Mouse (Mus musculus): ENCODE data around the gene Cog3.
"Not testable (repeated sequence)": the region's sequence is repeated elsewhere in the genome, so short reads cannot be mapped to it uniquely, and the experiment has no call there.

The Cog3 gene

GRCm38 (mm10) chr14:75753991-75754817 lies at the start of gene Cog3:
TSS of gene Cog3 (minus strand) at chr14:75754517.
- peak; percentile 95 to 96 for DNase-seq (ENCODE audit: low spot score in 2 of 2)

- no peak for DNase-seq (ENCODE audit: low spot score in 2 of 2)
These were observed 43.6 kb upstream of the Cog3 start for GRCm38 (mm10) chr14:75797769-75798386.

DNA sequence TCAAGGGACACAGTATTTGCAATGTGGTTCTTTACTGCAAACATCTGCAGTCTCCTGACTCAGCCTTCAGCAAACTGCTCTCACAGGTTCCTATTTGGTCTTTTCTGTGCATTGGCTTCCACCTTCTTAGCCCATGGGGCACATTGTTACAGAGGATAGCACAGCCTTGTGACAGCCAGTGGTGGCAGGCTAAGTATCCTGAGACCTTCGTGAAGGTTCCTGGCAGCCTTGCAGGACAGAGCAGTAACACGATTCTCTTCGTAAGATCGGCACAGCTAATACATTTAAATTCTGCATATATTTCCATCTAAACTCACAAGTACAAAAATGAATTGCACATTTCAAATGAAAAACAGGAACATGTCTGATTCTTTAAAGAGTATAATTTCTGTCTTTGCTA lies 41.6 kb upstream of the Cog3 start:
- no peak for DNase-seq (ENCODE audit: low spot score in 2 of 2)

- DNase-seq (ENCODE audit: low spot score in 2 of 2): no peak
These were observed 40.4 kb upstream of the Cog3 start for GRCm38 (mm10) chr14:75794726-75795125.

DNA sequence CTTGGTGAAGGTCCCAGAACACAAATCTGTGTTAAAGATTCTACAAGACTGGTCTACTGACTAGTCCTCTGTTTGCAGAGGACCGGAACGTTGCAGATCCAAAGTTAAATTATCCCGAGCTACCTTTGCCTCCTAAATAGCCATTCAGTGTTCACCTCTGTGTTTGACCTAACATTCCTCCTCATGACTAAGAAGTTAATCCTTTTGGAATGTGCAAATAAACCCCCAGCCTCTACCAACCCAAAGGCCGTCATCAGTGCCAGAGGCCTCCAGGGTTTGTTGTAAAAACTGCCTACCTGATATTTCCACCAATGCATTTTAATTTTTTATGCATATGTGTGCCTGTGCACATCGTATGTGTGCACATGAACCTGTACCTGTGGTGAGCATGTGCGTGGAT lies 40.0 kb upstream of the Cog3 start:
- no peak for DNase-seq (ENCODE audit: low spot score in 2 of 2)

DNA sequence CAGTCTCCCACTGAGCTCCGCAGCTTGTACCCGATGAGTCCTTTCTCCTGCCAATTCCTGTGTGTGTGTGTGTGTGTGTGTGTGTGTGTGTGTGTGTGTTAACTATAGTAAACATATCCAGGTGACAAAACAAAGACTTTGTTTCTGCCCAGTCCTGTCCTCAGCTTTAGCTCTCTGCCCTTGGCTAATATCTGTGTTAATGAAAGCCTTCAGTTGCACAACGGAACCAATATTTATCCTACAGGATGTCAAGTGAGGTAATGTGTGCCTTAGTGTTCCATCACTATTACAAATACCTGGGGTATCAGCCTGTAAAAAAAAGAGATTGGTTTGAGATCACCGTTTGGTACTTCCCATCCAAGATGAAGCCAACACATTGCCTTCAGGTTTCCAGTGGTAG lies 38.8 kb upstream of the Cog3 start:
- no peak for DNase-seq (ENCODE audit: low spot score in 2 of 2)

GRCm38 (mm10) chr14:75791372-75791771 lies 37.1 kb upstream of the Cog3 start:
- DNase-seq (ENCODE audit: low spot score in 2 of 2): no peak

DNA sequence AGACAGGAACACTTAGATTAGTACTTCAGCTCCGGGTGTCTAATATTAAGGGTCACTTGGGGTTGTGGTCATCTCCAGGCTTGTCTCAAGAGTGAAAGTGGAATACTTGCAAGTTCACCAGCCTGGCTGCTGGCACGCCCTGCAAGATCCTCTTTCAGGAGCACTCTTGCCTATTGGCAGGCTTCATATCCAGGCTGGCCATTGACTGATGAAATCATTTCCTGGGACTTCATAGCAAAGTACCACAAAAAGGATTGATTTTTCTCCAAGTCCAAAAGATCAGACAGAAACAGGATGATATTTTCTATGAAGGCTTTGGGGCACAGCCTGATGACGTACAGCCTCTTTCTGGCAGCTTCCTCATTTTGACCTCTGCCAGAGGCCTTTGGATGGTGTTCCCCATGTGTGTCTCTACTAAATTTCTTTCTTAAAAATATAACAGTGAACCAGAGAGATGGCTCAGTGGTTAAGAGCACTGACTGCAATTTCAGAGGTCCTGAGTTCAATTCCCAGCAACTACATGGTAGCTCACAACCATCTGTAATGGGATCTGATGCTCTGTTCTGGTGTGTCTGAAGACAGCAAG lies 36.2 kb upstream of the Cog3 start:
- no peak for DNase-seq (ENCODE audit: low spot score in 2 of 2)

DNA sequence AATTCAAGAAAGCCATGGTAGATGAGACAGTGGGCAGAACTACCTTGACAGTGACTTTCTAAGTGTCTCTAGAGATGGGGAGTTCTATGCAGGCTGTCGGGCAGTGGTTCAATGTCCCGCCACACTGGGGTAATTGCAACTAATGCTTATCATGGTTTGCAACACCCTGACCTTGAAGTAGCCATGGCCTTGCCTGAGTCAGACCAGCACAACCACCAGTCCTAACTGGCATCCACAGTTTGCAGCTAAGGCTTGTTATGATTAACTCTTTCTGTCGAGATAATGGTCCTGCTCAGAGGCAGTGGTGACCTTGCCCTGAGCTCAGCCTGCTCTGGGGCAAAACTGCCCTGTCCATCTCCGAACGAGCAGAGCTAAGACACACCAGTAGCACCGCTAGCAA lies 35.0 kb upstream of the Cog3 start:
- DNase-seq (ENCODE audit: low spot score in 2 of 2): no peak

- no peak for DNase-seq (ENCODE audit: low spot score in 2 of 2)
These were observed 33.5 kb upstream of the Cog3 start for GRCm38 (mm10) chr14:75787794-75788175.

GRCm38 (mm10) chr14:75786868-75787793 lies 32.8 kb upstream of the Cog3 start, which contains the start of gene Slc25a30:
TSS of gene Slc25a30 (minus strand) at chr14:75787037.
- DNase-seq (ENCODE audit: low spot score in 2 of 2): peak; percentile 95 to 97

- DNase-seq (ENCODE audit: low spot score in 2 of 2): peak; percentile 62 to 68
These were observed 32.1 kb upstream of the Cog3 start for GRCm38 (mm10) chr14:75786424-75786867.

GRCm38 (mm10) chr14:75779913-75780312 lies 25.6 kb upstream of the Cog3 start:
- DNase-seq (ENCODE audit: low spot score in 2 of 2): no peak

DNA sequence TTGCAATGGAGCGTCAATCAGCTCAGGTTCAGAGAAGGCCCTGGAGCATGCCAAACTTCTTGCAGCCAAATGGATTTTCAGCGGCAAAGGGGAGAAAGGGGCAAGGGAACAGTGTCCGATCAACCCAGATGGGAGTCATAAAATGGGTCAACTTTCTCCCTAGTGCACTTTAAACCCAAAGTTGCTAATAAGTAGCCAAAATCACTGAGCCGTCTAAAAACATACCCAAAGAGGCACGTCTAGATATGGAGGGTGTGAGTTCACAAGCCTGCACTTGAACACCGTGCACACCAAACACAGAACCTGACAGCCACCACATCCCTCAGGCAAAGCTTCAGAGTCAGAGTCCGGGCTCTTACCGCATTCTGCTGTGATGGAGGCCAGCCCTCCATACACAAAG lies 22.3 kb upstream of the Cog3 start:
- no peak for DNase-seq (ENCODE audit: low spot score in 2 of 2)

- DNase-seq (ENCODE audit: low spot score in 2 of 2): no peak
These were observed 19.1 kb upstream of the Cog3 start for GRCm38 (mm10) chr14:75773431-75773830.

- not testable (repeated sequence) for DNase-seq (ENCODE audit: low spot score in 2 of 2)
These were observed 18.1 kb upstream of the Cog3 start for GRCm38 (mm10) chr14:75772407-75772806.

- DNase-seq (ENCODE audit: low spot score in 2 of 2): no peak
These were observed 16.8 kb upstream of the Cog3 start for GRCm38 (mm10) chr14:75771101-75771501.

- DNase-seq (ENCODE audit: low spot score in 2 of 2): peak; percentile 18 to 39
These were observed 15.0 kb upstream of the Cog3 start for GRCm38 (mm10) chr14:75769334-75769733.

DNA sequence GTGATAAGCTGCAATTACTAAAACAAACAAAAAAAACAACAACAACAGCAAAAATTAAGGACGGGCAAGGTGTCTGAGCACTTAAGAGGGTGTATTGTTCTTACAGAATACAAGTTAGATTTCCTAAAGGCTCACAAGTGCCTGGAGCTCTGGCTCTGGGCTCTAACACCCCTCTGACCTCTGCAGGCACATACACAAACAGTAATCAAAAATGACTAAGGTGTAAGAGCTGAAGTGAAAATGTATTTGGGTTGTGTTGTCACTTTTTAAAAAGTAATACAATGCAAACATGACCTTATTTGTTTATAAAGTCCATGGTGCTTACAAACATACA lies 13.9 kb upstream of the Cog3 start:
- no peak for DNase-seq (ENCODE audit: low spot score in 2 of 2)

DNA sequence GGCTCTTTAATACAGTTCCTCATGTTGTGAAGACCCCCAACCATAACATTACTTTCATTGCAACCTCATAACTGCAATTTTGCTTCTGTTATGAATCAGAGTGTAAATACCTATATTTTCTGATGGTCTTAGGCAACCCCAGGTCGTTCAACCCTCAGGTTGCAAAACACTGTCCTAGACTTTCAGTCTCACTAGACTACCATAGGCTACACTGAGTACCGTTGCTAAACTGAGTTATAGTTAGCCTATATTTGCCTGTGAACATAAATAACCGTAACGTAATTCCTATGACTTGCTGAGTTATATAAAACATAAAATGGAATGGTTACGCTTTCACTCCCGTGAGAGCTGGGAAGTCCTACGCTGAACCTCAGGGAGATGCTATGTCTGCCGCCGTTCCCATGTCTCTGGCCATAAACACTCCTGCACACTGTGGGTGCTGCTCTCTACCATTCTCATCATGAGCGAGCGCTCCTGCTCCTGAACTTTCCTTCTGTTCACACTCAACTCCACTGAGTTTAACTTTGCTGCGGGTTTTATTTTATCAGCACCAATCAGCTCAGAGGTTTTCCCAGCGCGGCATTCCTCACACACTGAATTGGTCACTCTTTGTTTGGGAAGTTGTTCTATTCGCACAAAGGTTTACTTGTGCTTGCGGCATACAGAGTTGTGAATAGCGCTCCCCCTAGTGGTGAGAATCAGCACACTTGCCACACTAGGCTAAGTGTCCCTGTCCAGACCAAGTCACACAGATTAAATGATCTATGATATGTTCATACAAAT lies 13.4 kb upstream of the Cog3 start:
- peak; percentile 33 to 76 for DNase-seq (ENCODE audit: low spot score in 2 of 2)
